In genomic region chr5:30868981-30869380, GRCm38 (mm10) we compare ENCODE assay signal across 8 mouse cellular contexts. TPM values are rescaled to one million over a fixed set of nuclear protein-coding genes. Genes with fewer than 3 reads are reported as not detected.
A peak's percentile ranks its signal among the peaks of the same experiment; 100 is the strongest.
DNase-seq lines count a peak whose midpoint lies in the region; ATAC-seq lines count a peak whose summit lies in the region.

No protein-coding gene starts in this region.

- peak overlapping the region; percentile 73 for H3K4me3 ChIP-seq in embryonic facial prominence, embryonic 11.5 days (ENCODE audit: low read depth, low read length)
- peak overlapping the region; percentile 90 for H3K4me3 ChIP-seq in hindbrain, embryonic 15.5 days
- H3K4me3 ChIP-seq in lung, embryonic 16.5 days (ENCODE audit: low read length) = peak overlapping the region; percentile 87

- peak overlapping the region; percentile 77 for H3K9ac ChIP-seq in embryonic facial prominence, embryonic 11.5 days (replicated peaks; ENCODE audit: low read length)
- peak overlapping the region; percentile 95 for H3K9ac ChIP-seq in hindbrain, embryonic 15.5 days
- H3K9ac ChIP-seq in lung, embryonic 16.5 days (ENCODE audit: low read length) = peak overlapping the region; percentile 91

- H3K9me3 ChIP-seq in embryonic facial prominence, embryonic 11.5 days (replicated peaks; ENCODE audit: control insufficient read depth, low read length) = no peaks in the 10 kb centered on the region
- H3K9me3 ChIP-seq in hindbrain, embryonic 15.5 days = no peaks in the 10 kb centered on the region
- H3K9me3 ChIP-seq in lung, embryonic 16.5 days (ENCODE audit: control insufficient read depth, low read length) = no peaks in the 10 kb centered on the region

- H3K27me3 ChIP-seq in embryonic facial prominence, embryonic 11.5 days (ENCODE audit: control insufficient read depth, insufficient read depth, low read length) = no peaks in the 10 kb centered on the region
- no peaks in the 10 kb centered on the region for H3K27me3 ChIP-seq in hindbrain, embryonic 15.5 days
- no peaks in the 10 kb centered on the region for H3K27me3 ChIP-seq in lung, embryonic 16.5 days (ENCODE audit: control insufficient read depth, insufficient read depth, low read depth, low read length)

- peak; percentile 21 for DNase-seq in kidney, adult 11 months
- DNase-seq in kidney, adult 8-10 months = no peak
- peak; percentile 46 for DNase-seq in embryonic facial prominence, embryonic 11.5 days (ENCODE audit: low spot score)
- DNase-seq in right cerebral cortex, postnatal 14 days = no peak
- no peak for DNase-seq in c-Kit-positive CD71-positive TER-119-positive erythroid progenitor cells, embryonic 14.5 days (ENCODE audit: low spot score)
- no peak for DNase-seq in urinary bladder, postnatal 25 days (ENCODE audit: low spot score)

- ATAC-seq in embryonic facial prominence, embryonic 11.5 days (replicated peaks; ENCODE audit: insufficient number of reproducible peaks, low FRiP score, low TSS enrichment, low read depth) = no peak
- ATAC-seq in hindbrain, embryonic 15.5 days (ENCODE audit: low FRiP score, low read depth) = no peak
- ATAC-seq in lung, embryonic 16.5 days (ENCODE audit: low read depth) = peak; percentile 32; the same call in 1 of the 2 replicates

- no peaks in the 10 kb centered on the region for H3K4me1 ChIP-seq in embryonic facial prominence, embryonic 11.5 days (ENCODE audit: control insufficient read depth, insufficient read depth, low read length)
- H3K4me1 ChIP-seq in hindbrain, embryonic 15.5 days (replicated peaks) = peaks cover 23% of the 10 kb centered on the region
- peaks cover 11% of the 10 kb centered on the region for H3K4me1 ChIP-seq in lung, embryonic 16.5 days (replicated peaks; ENCODE audit: control insufficient read depth, insufficient read depth, low read length)

- peaks cover 9% of the 10 kb centered on the region for H3K36me3 ChIP-seq in embryonic facial prominence, embryonic 11.5 days (replicated peaks; ENCODE audit: control insufficient read depth, insufficient read depth, low read depth, low read length)
- H3K36me3 ChIP-seq in hindbrain, embryonic 15.5 days = peaks cover 43% of the 10 kb centered on the region
- H3K36me3 ChIP-seq in lung, embryonic 16.5 days (ENCODE audit: control insufficient read depth, insufficient read depth, low read length) = peaks cover 21% of the 10 kb centered on the region

- WGBS in embryonic facial prominence, embryonic 11.5 days = 10% methylated on average over 9 of the region's 9 CpGs
- 16% methylated on average over 9 of the region's 9 CpGs for WGBS in hindbrain, embryonic 15.5 days
- 15% methylated on average over 9 of the region's 9 CpGs for WGBS in lung, embryonic 16.5 days

- peak overlapping the region; percentile 15; the same call in 1 of the 2 replicates for H3K27ac ChIP-seq in embryonic facial prominence, embryonic 11.5 days (replicated peaks; ENCODE audit: low read depth, low read length)
- peak overlapping the region; percentile 84 for H3K27ac ChIP-seq in hindbrain, embryonic 15.5 days (replicated peaks)
- peak overlapping the region; percentile 38; the same call in 1 of the 2 replicates for H3K27ac ChIP-seq in lung, embryonic 16.5 days (ENCODE audit: low read length)

- peak overlapping the region; percentile 30 for H3K4me2 ChIP-seq in embryonic facial prominence, embryonic 11.5 days (ENCODE audit: low read depth, low read length)
- H3K4me2 ChIP-seq in hindbrain, embryonic 15.5 days = peak overlapping the region; percentile 82
- peak overlapping the region; percentile 85 for H3K4me2 ChIP-seq in lung, embryonic 16.5 days (ENCODE audit: low read depth, low read length)

RNA-seq across cellular contexts. Expression of gene Tmem214, which starts 1.2 kb away (rescaled TPM):
- 37.5 and 42.3 TPM in 2 replicates for polyA plus RNA-seq in embryonic facial prominence, embryonic 11.5 days (2014; fragmentation: Nextera tagmentation; extraction: Ambion mirVana)
- 65.3 and 67.7 TPM in 2 replicates for polyA plus RNA-seq in hindbrain, embryonic 15.5 days (2015; fragmentation: Nextera tagmentation; extraction: Ambion mirVana)
- polyA plus RNA-seq in lung, embryonic 16.5 days (2015; fragmentation: Nextera tagmentation; extraction: Ambion mirVana) = 79.8 and 84.4 TPM in 2 replicates

RNA-seq across cellular contexts. Expression of gene Agbl5, which starts 19.5 kb away (rescaled TPM):
- polyA plus RNA-seq in embryonic facial prominence, embryonic 11.5 days (2014; fragmentation: Nextera tagmentation; extraction: Ambion mirVana) = 31.5 and 33.0 TPM in 2 replicates
- polyA plus RNA-seq in hindbrain, embryonic 15.5 days (2015; fragmentation: Nextera tagmentation; extraction: Ambion mirVana) = 20.6 and 25.7 TPM in 2 replicates
- polyA plus RNA-seq in lung, embryonic 16.5 days (2015; fragmentation: Nextera tagmentation; extraction: Ambion mirVana) = 20.9 and 21.2 TPM in 2 replicates

RNA-seq across cellular contexts. Expression of gene Ost4, which starts 38.6 kb away (rescaled TPM):
- polyA plus RNA-seq in embryonic facial prominence, embryonic 11.5 days (2014; fragmentation: Nextera tagmentation; extraction: Ambion mirVana) = 347 and 379 TPM in 2 replicates
- 242 and 266 TPM in 2 replicates for polyA plus RNA-seq in hindbrain, embryonic 15.5 days (2015; fragmentation: Nextera tagmentation; extraction: Ambion mirVana)
- polyA plus RNA-seq in lung, embryonic 16.5 days (2015; fragmentation: Nextera tagmentation; extraction: Ambion mirVana) = 446 TPM in 2 replicates

RNA-seq across cellular contexts. Expression of gene Emilin1, which starts 44.2 kb away (rescaled TPM):
- 79.7 and 95.4 TPM in 2 replicates for polyA plus RNA-seq in embryonic facial prominence, embryonic 11.5 days (2014; fragmentation: Nextera tagmentation; extraction: Ambion mirVana)
- 17.0 and 17.5 TPM in 2 replicates for polyA plus RNA-seq in hindbrain, embryonic 15.5 days (2015; fragmentation: Nextera tagmentation; extraction: Ambion mirVana)
- polyA plus RNA-seq in lung, embryonic 16.5 days (2015; fragmentation: Nextera tagmentation; extraction: Ambion mirVana) = 212 and 225 TPM in 2 replicates

RNA-seq across cellular contexts. Expression of gene Khk, which starts 52.2 kb away (rescaled TPM):
- 9.2 and 9.9 TPM in 2 replicates for polyA plus RNA-seq in embryonic facial prominence, embryonic 11.5 days (2014; fragmentation: Nextera tagmentation; extraction: Ambion mirVana)
- 9.9 and 10.7 TPM in 2 replicates for polyA plus RNA-seq in hindbrain, embryonic 15.5 days (2015; fragmentation: Nextera tagmentation; extraction: Ambion mirVana)
- polyA plus RNA-seq in lung, embryonic 16.5 days (2015; fragmentation: Nextera tagmentation; extraction: Ambion mirVana) = 13.2 and 15.0 TPM in 2 replicates

Comparison
In these comparisons a context has a peak if more than half of its experiments do, and no peak if none do; other contexts are left out.
1. DNase-seq: peak in kidney, adult 11 months (single experiment) and embryonic facial prominence, embryonic 11.5 days (single experiment); none in kidney, adult 8-10 months (0 of 2), right cerebral cortex, postnatal 14 days (single experiment), c-Kit-positive CD71-positive TER-119-positive erythroid progenitor cells, embryonic 14.5 days (single experiment) and urinary bladder, postnatal 25 days (single experiment).
2. H3K27ac ChIP-seq: peak in every context shown above with its lines; median percentile 84 in hindbrain, embryonic 15.5 days; 38 in lung, embryonic 16.5 days; 15 in embryonic facial prominence, embryonic 11.5 days.
3. H3K4me2 ChIP-seq: peak in every context shown above with its lines; median percentile 85 in lung, embryonic 16.5 days; 82 in hindbrain, embryonic 15.5 days; 30 in embryonic facial prominence, embryonic 11.5 days.
4. Peak in every context shown above with its lines, with median percentiles within 50 percentile points of each other: H3K4me3 ChIP-seq and H3K9ac ChIP-seq.